Mouse (Mus musculus) testis, adult 2 months (tissue): Measurements from ENCODE around the gene Ano8. TPM values are rescaled to one million over a fixed set of nuclear protein-coding genes. Genes with fewer than 3 reads are reported as not detected.

Experiments used
- H3K27ac ChIP-seq: fragments of 200-500 bp; 2 replicates; pipeline ENCODE4 v1.5.1; 2012; ENCODE audit warnings: low read depth, low read length; ENCODE audit not compliant: control insufficient read depth, insufficient read depth
- H3K27me3 ChIP-seq: fragments of 200-500 bp; 2 replicates; pipeline ENCODE4 v1.6.1; 2012; ENCODE audit warnings: mild to moderate bottlenecking, low read length, moderate library complexity; ENCODE audit not compliant: control insufficient read depth, insufficient read depth
- H3K36me3 ChIP-seq: fragments of 200-500 bp; 2 replicates; pipeline ENCODE4 v1.6.1; 2012; ENCODE audit warnings: mild to moderate bottlenecking, low read length; ENCODE audit not compliant: control insufficient read depth, insufficient read depth
- H3K4me1 ChIP-seq: fragments of 200-500 bp; 2 replicates; pipeline ENCODE4 v1.6.1; 2012; ENCODE audit warnings: low read length; ENCODE audit not compliant: control insufficient read depth, insufficient read depth
- H3K4me3 ChIP-seq: fragments of 200-500 bp; 2 replicates; pipeline ENCODE4 v1.5.1; 2012; ENCODE audit warnings: low read depth, mild to moderate bottlenecking, low read length, moderate library complexity, mixed read lengths; ENCODE audit not compliant: control insufficient read depth
- CTCF ChIP-seq: fragments of 200-500 bp; IDR thresholded peaks from 2 replicates; pipeline ENCODE4 v1.5.1; 2012; ENCODE audit warnings: low read depth, mild to moderate bottlenecking, inconsistent platforms, low read length, moderate library complexity; ENCODE audit not compliant: control insufficient read depth, insufficient read depth, insufficient replicate concordance
- POLR2A ChIP-seq: fragments of 200-500 bp; IDR thresholded peaks from 2 replicates; pipeline ENCODE4 v1.6.1; 2012; ENCODE audit warnings: low read depth, mild to moderate bottlenecking, inconsistent platforms, low read length, moderate library complexity; ENCODE audit not compliant: control insufficient read depth
- polyA plus RNA-seq: library from polyadenylated mRNA; depleted of rRNA; stranded (reverse); fragments of >200 nt; gene quantifications from 2 replicates; pipeline ENCODE4 v1.2.3, GENCODE M21; 2012

Gene Ano8
- polyA plus RNA-seq, 1 experiment: 0.99 TPM

DNA sequence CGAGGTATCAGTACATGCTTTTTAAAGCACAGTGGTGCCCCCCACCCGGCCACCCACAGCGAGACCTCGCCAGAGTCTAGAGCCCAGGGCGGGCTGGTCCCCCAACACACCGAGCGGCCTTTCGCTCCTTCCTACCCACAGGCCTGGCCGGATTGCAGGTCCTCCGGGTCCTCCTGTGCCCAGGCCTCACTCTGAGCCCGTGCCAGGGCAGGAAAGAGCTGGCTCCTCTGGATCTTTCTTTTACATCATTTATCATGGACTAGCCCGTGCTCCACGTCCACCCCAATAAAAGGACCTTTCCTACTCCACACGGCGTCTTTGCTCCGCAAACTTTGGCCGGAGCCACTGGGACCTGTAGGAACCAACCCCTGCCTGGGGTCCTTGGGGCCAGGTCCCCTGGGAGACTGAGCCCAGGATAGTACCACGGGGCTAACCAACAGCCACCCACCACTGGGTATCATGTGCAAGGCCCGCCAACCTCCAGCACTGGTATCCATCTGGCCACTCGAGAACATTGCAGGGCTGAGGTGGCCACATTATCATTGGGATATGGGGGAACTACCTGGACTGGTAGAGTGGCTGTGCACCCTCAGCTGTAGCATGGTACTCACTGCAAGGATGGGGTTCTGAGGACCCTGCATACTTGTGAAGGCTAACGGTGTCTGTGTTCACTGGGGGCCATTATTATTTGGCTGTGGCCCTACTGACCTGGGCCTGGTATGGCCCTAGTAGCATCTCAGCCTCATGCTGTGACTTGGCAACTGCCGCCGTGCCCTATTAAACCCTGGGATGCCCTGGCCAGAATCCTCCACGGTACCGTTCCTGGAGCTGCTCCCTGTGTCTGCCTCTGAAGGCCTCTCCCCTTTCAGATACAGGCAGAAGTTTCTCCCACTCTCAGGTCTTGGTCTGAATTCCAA lies 10.7 kb downstream of the Ano8 start:
- Histone ChIP-seq H3K36me3 (no peaks in the 10 kb centered on the region), H3K27ac (no peak overlapping the region), H3K4me1 (peaks cover 19% of the 10 kb centered on the region), H3K4me3 (no peak overlapping the region), H3K27me3 (no peaks in the 10 kb centered on the region)
- TF ChIP-seq POLR2A (no peak), CTCF (no peak)

- no peak for TF ChIP-seq CTCF
- TF ChIP-seq POLR2A: no peak
- H3K36me3 ChIP-seq: no peaks in the 10 kb centered on the region
- H3K4me3 ChIP-seq: no peak overlapping the region
- H3K4me1 ChIP-seq: peaks cover 24% of the 10 kb centered on the region
- no peaks in the 10 kb centered on the region for H3K27me3 ChIP-seq
- H3K27ac ChIP-seq: no peak overlapping the region
Observed at GRCm38 (mm10) chr8:71474344-71474743, 11.4 kb downstream of the Ano8 start.

DNA sequence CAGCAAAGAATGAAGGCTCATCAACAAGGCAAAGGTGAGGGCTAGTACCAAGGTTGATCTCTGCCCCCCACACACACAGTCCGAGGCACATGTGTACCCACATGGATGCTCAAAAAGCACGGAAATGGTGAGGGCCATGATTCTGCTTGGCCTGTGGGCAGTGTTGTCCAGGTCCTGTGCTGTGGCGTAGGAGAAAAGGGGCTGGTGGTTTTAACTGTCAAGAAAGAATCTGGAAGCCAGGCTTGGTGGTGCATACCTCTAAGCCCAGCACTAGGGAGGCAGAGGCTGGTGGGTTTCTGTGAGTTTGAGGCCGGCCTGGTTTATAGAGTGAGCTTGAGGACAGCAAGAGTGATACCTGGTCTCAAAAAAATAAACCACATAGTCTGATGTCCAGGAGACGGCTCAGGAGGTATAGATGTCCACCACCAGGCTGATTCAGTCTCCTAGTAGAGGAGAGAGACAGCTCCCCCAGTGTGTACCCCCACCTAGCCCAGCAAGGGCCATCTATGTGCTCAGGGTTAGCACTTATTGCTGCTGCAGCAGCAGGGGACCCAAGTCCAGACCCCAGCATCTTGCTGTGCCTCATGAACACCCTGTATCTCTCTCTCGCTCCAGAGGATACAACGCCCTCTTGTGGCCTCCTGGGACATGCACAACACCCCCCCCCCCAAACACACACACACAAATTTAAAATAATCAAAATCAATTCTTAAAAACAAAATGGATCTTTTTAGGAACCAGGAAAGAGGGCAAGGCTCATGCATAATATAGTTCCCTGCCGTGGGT lies 13.0 kb downstream of the Ano8 start:
- H3K36me3 ChIP-seq: no peaks in the 10 kb centered on the region
- H3K27ac ChIP-seq: no peak overlapping the region
- no peak overlapping the region for H3K4me3 ChIP-seq
- TF ChIP-seq CTCF: peak; percentile 8; the same call in 1 of the 2 replicates
- no peak for TF ChIP-seq POLR2A
- H3K4me1 ChIP-seq: peaks cover 24% of the 10 kb centered on the region
- no peaks in the 10 kb centered on the region for H3K27me3 ChIP-seq

- TF ChIP-seq POLR2A (no peak), CTCF (no peak)
- H3K27ac ChIP-seq: no peak overlapping the region
- H3K27me3 ChIP-seq: no peaks in the 10 kb centered on the region
- no peaks in the 10 kb centered on the region for H3K36me3 ChIP-seq
- no peak overlapping the region for H3K4me3 ChIP-seq
- H3K4me1 ChIP-seq: peaks cover 15% of the 10 kb centered on the region
Observed at GRCm38 (mm10) chr8:71471861-71472260, 13.9 kb downstream of the Ano8 start.

DNA sequence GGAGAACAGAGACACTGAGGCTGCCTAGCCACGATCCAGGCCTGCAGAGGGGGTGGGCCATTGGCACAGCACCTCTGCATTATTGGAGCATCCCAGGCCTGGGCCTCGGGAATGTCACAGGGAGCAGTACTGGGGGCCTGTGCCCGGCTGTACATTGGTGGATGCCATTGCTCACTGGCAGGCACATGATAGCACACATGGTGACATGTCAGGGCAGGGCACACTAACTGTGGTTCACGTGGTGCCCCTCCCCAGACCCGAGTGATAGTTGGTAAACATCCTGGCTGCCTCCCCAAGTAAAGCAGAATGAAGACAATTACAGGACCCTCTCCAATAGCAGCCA lies 14.9 kb downstream of the Ano8 start:
- Histone ChIP-seq H3K36me3 (no peaks in the 10 kb centered on the region), H3K4me3 (peak overlapping the region; percentile 88), H3K4me1 (peaks cover 9% of the 10 kb centered on the region), H3K27me3 (no peaks in the 10 kb centered on the region), H3K27ac (no peak overlapping the region; the same call in 1 of the 2 replicates)
- TF ChIP-seq POLR2A (no peak), CTCF (no peak)

DNA sequence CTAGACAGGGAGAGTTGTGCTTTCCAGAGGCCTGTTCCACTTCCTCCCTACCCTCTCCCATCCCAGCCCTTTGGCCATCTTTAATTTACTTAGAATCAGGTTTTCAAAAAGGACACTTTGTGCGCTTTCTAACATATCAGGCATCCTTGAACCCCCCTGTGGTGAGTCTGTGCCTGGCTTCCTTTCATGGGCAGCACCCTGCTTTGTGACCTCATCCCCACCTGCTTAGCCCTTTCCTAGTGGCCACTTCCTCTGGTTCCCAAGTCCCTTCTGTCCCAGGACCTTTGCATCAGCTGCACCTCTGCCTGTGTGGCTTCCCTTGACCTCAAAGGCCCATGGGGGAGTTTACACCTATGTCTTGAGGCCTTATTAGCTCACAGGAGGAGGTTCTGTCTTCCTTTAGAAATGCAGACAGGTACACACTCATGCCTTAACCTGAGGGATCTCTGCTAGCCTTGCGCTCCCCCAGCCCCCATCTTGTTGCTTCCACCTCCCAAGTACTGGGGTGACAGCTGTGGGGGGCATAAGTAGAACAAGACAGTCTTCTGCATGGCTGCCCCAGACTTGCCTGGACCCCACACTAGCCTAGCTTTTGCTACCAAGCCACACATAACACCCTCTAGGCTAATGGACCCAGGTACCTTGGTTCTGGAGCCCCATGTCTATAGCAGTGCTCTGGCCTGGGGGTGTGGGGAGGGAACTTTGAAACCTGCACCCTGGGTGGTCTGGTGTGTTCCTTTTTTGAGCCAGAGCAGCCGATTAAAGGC lies 15.4 kb downstream of the Ano8 start:
- TF ChIP-seq POLR2A (peak; percentile 54; the same call in 1 of the 2 replicates), CTCF (no peak)
- no peaks in the 10 kb centered on the region for H3K27me3 ChIP-seq
- peak overlapping the region; percentile 84 for H3K27ac ChIP-seq
- H3K4me1 ChIP-seq: peaks cover 7% of the 10 kb centered on the region
- H3K4me3 ChIP-seq: peak overlapping the region; percentile 88
- H3K36me3 ChIP-seq: no peaks in the 10 kb centered on the region

DNA sequence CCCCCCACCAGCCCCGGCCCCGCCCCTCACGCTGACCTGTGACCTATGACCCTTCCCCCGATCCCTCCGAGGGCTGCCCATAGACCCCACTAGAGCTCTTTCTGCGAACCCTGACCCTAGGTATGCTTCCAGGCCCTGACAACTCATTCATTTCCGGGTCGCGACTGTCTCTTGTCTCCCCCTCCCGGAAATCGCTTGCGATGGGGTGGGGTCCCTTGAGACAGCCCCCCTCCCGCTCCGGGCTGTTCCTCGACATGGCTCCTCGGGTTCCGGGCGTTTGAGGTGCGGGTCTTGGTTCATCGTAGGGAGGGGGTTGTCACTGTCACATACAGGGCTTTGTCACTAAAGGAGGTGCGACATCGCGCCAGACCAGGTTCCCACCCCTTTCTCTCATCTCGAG lies 16.4 kb downstream of the Ano8 start:
- Histone ChIP-seq H3K4me1 (peaks cover 13% of the 10 kb centered on the region), H3K27me3 (no peaks in the 10 kb centered on the region), H3K27ac (peak overlapping the region; percentile 84), H3K4me3 (peak overlapping the region; percentile 88), H3K36me3 (no peaks in the 10 kb centered on the region)
- TF ChIP-seq POLR2A (no peak), CTCF (no peak)
